Mouse (Mus musculus): ENCODE results near the gene Acvrl1. TPM values are rescaled to one million over a fixed set of nuclear protein-coding genes. Genes with fewer than 3 reads are reported as not detected.

Gene Acvrl1
- polyA plus RNA-seq, 1 experiment from 2014 or later, result 5.2 TPM

DNA sequence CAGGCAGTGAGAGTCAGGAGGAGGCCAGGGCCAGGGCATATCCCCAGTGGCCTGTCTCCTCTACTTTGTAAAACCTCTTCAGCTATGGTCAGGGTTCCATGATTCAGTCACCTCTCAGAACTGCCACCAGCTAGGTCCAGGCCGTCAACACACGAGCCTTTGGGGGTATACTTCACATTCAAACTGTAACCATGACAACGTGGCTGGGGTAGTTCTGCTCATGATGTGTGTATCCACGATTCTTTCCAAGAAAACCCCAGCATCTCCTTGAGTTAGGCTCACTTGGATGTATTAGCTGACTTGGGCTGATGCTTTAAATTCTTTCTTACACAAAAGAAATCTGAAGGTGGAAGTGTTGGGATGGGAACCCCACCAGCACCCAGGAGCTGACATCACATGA is 40.0 kb upstream of the Acvrl1 start:
- WGBS, result 59% methylated on average over 4 of the region's 4 CpGs
- ATAC-seq (ENCODE audit: insufficient read depth, low FRiP score, low TSS enrichment), result no peak
- Histone ChIP-seq H3K4me3 (ENCODE audit: low read depth, low read length) (no peak overlapping the region), H3K9ac (ENCODE audit: low read length) (no peak overlapping the region), H3K27me3 (ENCODE audit: control insufficient read depth, insufficient read depth, low read length) (no peaks in the 10 kb centered on the region), H3K4me2 (ENCODE audit: low read depth) (no peak overlapping the region), H3K4me1 (ENCODE audit: control insufficient read depth, insufficient read depth, low read length) (peaks cover 8% of the 10 kb centered on the region), H3K36me3 (ENCODE audit: control insufficient read depth, insufficient read depth, low read length) (no peaks in the 10 kb centered on the region), H3K9me3 (ENCODE audit: control insufficient read depth, low read length) (no peaks in the 10 kb centered on the region), H3K27ac (ENCODE audit: low read depth, low read length) (no peak overlapping the region)
- DNase-seq (ENCODE audit: low spot score), result no peak

DNA sequence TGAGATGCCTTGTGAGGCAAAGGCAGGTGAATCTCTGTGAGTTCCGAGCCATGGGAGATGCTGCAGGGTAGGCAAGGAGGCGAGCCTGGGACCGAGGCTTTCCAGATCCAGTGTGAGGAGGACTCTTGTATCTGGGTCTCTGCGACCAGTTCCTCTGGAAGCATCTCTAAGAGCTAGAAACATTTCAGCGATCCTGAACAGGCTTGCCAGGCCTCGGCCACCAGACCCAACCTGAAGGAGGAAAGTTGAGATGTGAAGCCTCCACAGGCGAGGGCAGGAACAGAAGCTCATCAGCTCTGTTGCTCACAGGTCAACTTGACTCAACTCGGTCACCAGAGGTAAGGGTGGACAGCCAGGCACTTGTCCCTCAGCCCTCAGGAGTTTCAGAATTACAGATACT is 36.8 kb upstream of the Acvrl1 start:
- Histone ChIP-seq H3K9ac (ENCODE audit: low read length) (no peak overlapping the region), H3K36me3 (ENCODE audit: control insufficient read depth, insufficient read depth, low read length) (no peaks in the 10 kb centered on the region), H3K4me1 (ENCODE audit: control insufficient read depth, insufficient read depth, low read length) (peaks cover 21% of the 10 kb centered on the region), H3K9me3 (ENCODE audit: control insufficient read depth, low read length) (no peaks in the 10 kb centered on the region), H3K27me3 (ENCODE audit: control insufficient read depth, insufficient read depth, low read length) (peaks cover 3% of the 10 kb centered on the region; the same call in 1 of the 2 replicates), H3K27ac (ENCODE audit: low read depth, low read length) (no peak overlapping the region), H3K4me2 (ENCODE audit: low read depth) (no peak overlapping the region), H3K4me3 (ENCODE audit: low read depth, low read length) (no peak overlapping the region)
- ATAC-seq (ENCODE audit: insufficient read depth, low FRiP score, low TSS enrichment) (no peak), DNase-seq (ENCODE audit: low spot score) (no peak)
- 95% methylated on average over 8 of the region's 8 CpGs for WGBS

DNA sequence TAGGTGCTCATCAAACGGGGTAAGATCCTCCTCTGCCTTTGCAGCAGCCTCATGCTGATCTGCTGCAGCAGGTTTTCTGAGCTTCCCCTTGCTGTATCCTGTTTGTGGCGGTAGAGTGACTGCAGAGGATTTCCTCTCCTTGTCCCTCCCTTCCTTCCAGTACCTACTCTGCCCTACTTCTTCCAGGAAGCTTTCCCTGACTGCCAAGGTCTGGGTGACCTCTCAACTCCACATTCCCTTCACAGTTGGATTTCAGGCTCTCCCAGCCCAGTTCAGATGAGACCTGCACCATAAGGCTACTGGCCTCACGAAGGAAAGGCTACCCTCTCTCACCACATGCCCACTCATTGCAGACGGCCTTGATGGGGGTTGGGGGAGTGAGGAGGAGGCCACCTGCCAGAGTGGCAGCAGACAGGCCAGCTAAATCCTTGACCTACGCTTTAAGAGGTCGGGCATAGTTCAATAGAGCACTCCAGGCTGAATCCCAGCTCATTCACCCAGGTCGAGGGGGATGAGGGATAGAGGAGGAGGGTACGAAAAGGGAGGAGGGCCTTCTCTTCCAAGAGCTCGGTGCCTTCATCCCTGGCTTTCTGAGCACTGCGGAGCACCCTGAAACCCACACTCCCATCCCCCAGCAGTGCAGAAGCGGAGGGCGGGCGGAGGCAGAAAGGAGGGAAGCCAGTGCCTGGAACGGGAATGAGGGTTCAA is 36.0 kb upstream of the Acvrl1 start:
- H3K27ac ChIP-seq (ENCODE audit: low read depth, low read length), result peak overlapping the region; percentile 86
- H3K9ac ChIP-seq (ENCODE audit: low read length), result peak overlapping the region; percentile 29
- ATAC-seq (ENCODE audit: insufficient read depth, low FRiP score, low TSS enrichment) (peak; percentile 48), DNase-seq (ENCODE audit: low spot score) (no peak)
- no peaks in the 10 kb centered on the region for H3K36me3 ChIP-seq (ENCODE audit: control insufficient read depth, insufficient read depth, low read length)
- H3K4me3 ChIP-seq (ENCODE audit: low read depth, low read length), result no peak overlapping the region
- peaks cover 3% of the 10 kb centered on the region; the same call in 1 of the 2 replicates for H3K27me3 ChIP-seq (ENCODE audit: control insufficient read depth, insufficient read depth, low read length)
- 17% methylated on average over 14 of the region's 14 CpGs for WGBS
- no peaks in the 10 kb centered on the region for H3K9me3 ChIP-seq (ENCODE audit: control insufficient read depth, low read length)
- peaks cover 21% of the 10 kb centered on the region for H3K4me1 ChIP-seq (ENCODE audit: control insufficient read depth, insufficient read depth, low read length)
- H3K4me2 ChIP-seq (ENCODE audit: low read depth), result peak overlapping the region; percentile 28; the same call in 1 of the 2 replicates

DNA sequence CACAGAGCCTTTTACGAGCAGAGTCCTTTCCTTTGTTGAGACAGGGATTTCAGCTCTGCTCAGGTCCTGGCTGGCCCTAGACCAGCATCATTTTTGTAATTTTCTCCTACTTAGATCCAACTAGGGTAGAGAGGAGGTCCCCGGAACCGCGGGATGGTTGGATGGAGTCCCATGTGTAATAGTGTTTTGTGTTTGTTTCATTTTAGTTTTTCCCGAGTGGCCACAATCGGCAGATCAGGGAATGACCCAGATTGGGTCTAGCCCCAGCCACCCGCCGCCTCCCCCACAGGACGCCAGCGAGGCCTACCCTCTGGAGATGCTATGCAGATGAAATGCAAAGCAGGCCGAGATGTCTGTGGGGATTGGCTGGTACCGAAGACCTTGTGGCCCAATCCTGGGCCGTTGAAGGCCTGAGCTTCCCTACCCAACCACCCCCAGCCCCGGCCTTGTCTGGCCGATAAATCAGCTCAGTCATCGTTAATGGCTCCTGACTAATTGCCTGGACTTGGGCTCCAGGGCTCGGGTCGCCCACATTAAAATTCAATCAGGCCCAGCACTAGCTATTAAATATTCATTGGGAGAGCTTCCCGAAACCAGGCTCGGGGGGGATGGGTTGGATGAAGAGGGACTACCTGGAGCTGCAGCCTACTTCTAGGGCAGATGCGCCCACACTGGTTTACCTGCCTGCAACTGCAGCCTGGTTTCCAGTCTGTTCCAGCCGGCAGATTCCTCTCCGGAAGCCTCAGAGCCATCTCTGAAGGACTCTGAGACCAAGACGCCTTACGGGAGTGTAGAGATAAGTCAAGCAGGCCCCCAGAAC is 35.3 kb upstream of the Acvrl1 start:
- ATAC-seq (ENCODE audit: insufficient read depth, low FRiP score, low TSS enrichment) (peak; percentile 92), DNase-seq (ENCODE audit: low spot score) (peak; percentile 90)
- H3K36me3 ChIP-seq (ENCODE audit: control insufficient read depth, insufficient read depth, low read length), result no peaks in the 10 kb centered on the region
- H3K4me2 ChIP-seq (ENCODE audit: low read depth), result peak overlapping the region; percentile 28
- peak overlapping the region; percentile 86 for H3K27ac ChIP-seq (ENCODE audit: low read depth, low read length)
- no peak overlapping the region for H3K4me3 ChIP-seq (ENCODE audit: low read depth, low read length)
- H3K9ac ChIP-seq (ENCODE audit: low read length), result peak overlapping the region; percentile 29
- no peaks in the 10 kb centered on the region for H3K9me3 ChIP-seq (ENCODE audit: control insufficient read depth, low read length)
- peaks cover 3% of the 10 kb centered on the region; the same call in 1 of the 2 replicates for H3K27me3 ChIP-seq (ENCODE audit: control insufficient read depth, insufficient read depth, low read length)
- WGBS, result 5% methylated on average over 25 of the region's 25 CpGs
- H3K4me1 ChIP-seq (ENCODE audit: control insufficient read depth, insufficient read depth, low read length), result peaks cover 26% of the 10 kb centered on the region

DNA sequence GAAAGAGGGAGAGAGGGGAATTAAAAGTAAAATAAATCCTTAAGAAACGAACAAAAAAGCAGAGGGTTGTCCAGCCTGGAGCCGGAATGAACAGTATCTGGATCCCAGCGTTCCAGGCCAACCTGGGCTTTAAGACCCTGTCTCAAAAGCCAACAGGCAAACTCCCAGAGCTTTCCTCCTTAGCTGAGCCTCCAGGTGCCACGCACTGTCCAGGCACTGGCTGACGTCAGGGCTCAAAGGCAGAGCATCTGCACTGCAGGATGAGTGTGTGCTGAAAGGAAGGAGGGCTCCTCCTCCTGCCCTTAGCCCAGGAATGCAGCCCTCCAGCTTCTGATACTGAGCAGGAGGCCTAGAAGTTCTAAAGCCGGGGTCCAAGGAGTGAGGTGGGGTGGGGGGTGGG is 34.3 kb upstream of the Acvrl1 start:
- Histone ChIP-seq H3K4me3 (ENCODE audit: low read depth, low read length) (no peak overlapping the region), H3K27ac (ENCODE audit: low read depth, low read length) (peak overlapping the region; percentile 53; the same call in 1 of the 2 replicates), H3K27me3 (ENCODE audit: control insufficient read depth, insufficient read depth, low read length) (peaks cover 3% of the 10 kb centered on the region; the same call in 1 of the 2 replicates), H3K4me1 (ENCODE audit: control insufficient read depth, insufficient read depth, low read length) (peaks cover 31% of the 10 kb centered on the region), H3K9ac (ENCODE audit: low read length) (no peak overlapping the region), H3K4me2 (ENCODE audit: low read depth) (no peak overlapping the region), H3K9me3 (ENCODE audit: control insufficient read depth, low read length) (no peaks in the 10 kb centered on the region), H3K36me3 (ENCODE audit: control insufficient read depth, insufficient read depth, low read length) (no peaks in the 10 kb centered on the region)
- WGBS, result 33% methylated on average over 6 of the region's 6 CpGs
- no peak for DNase-seq (ENCODE audit: low spot score)
- ATAC-seq (ENCODE audit: insufficient read depth, low FRiP score, low TSS enrichment), result no peak

DNA sequence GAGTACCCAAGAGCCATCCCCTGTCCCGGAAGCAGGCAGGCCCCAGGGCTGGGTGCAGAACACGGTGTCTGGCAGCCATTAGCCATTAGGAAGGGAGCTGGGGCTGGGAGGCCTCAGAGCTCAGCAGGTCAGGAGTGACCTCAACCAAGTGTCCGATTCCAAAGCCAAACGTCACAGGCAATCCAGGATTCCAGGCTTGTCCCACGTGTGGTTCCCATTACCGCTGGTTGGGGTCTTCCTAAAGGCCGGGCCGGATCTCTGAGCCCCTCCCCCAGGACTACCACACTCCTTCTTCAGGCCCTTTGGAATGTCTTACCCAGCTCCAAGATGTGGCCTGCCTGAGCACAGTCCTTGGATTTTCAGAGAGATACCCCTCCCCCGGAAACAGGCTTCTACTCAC is 33.3 kb upstream of the Acvrl1 start:
- 43% methylated on average over 9 of the region's 9 CpGs for WGBS
- Histone ChIP-seq H3K9me3 (ENCODE audit: control insufficient read depth, low read length) (no peaks in the 10 kb centered on the region), H3K4me3 (ENCODE audit: low read depth, low read length) (no peak overlapping the region), H3K9ac (ENCODE audit: low read length) (no peak overlapping the region), H3K36me3 (ENCODE audit: control insufficient read depth, insufficient read depth, low read length) (no peaks in the 10 kb centered on the region), H3K27me3 (ENCODE audit: control insufficient read depth, insufficient read depth, low read length) (peaks cover 3% of the 10 kb centered on the region; the same call in 1 of the 2 replicates), H3K4me2 (ENCODE audit: low read depth) (no peak overlapping the region), H3K27ac (ENCODE audit: low read depth, low read length) (no peak overlapping the region), H3K4me1 (ENCODE audit: control insufficient read depth, insufficient read depth, low read length) (peaks cover 33% of the 10 kb centered on the region)
- ATAC-seq (ENCODE audit: insufficient read depth, low FRiP score, low TSS enrichment) (no peak), DNase-seq (ENCODE audit: low spot score) (no peak)

DNA sequence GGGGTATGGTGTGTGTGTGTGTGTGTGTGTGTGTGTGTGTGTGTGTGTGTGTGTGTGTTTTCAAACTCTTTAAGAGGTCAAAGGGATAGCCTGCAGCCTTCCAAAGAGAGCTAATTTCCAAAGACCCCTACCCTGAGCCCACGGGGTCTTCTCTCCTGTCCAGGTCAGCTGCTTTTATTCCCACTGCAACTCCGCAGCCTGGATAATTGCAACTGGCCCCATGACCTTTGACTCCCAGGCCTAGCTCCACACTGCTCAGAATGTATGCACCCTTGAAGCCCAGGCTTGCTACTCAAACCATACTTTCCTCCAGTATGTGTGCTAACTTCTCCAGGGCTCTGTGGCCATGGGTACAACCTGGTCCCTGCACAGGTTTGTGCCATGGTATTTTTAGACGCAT is 32.9 kb upstream of the Acvrl1 start:
- H3K4me2 ChIP-seq (ENCODE audit: low read depth), result no peak overlapping the region
- no peak overlapping the region for H3K27ac ChIP-seq (ENCODE audit: low read depth, low read length)
- ATAC-seq (ENCODE audit: insufficient read depth, low FRiP score, low TSS enrichment) (no peak), DNase-seq (ENCODE audit: low spot score) (no peak)
- peaks cover 33% of the 10 kb centered on the region for H3K4me1 ChIP-seq (ENCODE audit: control insufficient read depth, insufficient read depth, low read length)
- no peak overlapping the region for H3K9ac ChIP-seq (ENCODE audit: low read length)
- WGBS, result 27% methylated on average over 3 of the region's 3 CpGs
- no peaks in the 10 kb centered on the region for H3K36me3 ChIP-seq (ENCODE audit: control insufficient read depth, insufficient read depth, low read length)
- no peaks in the 10 kb centered on the region for H3K9me3 ChIP-seq (ENCODE audit: control insufficient read depth, low read length)
- H3K27me3 ChIP-seq (ENCODE audit: control insufficient read depth, insufficient read depth, low read length), result peaks cover 3% of the 10 kb centered on the region; the same call in 1 of the 2 replicates
- no peak overlapping the region for H3K4me3 ChIP-seq (ENCODE audit: low read depth, low read length)

DNA sequence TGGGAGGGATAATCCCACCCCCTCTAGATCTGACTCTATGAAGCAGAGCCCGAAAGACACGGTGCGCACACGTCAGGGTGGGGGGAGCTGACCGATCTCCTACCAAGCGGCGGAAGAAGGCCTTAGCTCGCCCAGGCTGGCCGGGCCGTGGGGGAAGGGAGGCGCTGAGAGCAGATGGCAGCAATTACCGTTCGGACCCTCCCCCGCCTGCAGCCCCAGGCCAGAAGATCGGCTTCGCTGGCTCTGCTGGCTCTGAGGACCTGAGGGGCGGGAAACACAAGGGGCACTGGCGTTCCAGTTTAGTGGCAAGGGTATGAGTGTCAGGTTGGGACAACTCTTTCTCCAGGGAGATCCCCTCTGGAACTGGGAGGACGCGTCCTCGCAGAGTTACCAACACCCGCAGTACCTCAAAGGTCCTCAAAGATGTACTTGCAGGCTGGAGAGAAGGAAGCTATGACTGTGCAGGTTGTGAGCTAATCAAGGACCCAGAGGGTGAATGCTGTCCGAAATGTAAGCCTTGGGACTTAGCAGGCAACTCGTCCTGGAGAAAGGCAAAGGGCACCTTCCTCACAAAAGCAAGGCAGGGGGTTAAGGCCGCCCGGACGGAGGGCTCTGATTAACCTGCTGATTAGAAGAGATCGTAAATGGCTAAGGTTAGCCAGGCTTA is 30.2 kb upstream of the Acvrl1 start:
- peaks cover 3% of the 10 kb centered on the region; the same call in 1 of the 2 replicates for H3K27me3 ChIP-seq (ENCODE audit: control insufficient read depth, insufficient read depth, low read length)
- ATAC-seq (ENCODE audit: insufficient read depth, low FRiP score, low TSS enrichment), result peak; percentile 33

More for the DNA sequence above, 30.2 kb upstream of the Acvrl1 start:
- Histone ChIP-seq H3K4me1 (ENCODE audit: control insufficient read depth, insufficient read depth, low read length) (peaks cover 33% of the 10 kb centered on the region), H3K27ac (ENCODE audit: low read depth, low read length) (peak overlapping the region; percentile 67), H3K9me3 (ENCODE audit: control insufficient read depth, low read length) (no peaks in the 10 kb centered on the region), H3K4me3 (ENCODE audit: low read depth, low read length) (no peak overlapping the region), H3K9ac (ENCODE audit: low read length) (peak overlapping the region; percentile 29), H3K4me2 (ENCODE audit: low read depth) (peak overlapping the region; percentile 32), H3K36me3 (ENCODE audit: control insufficient read depth, insufficient read depth, low read length) (no peaks in the 10 kb centered on the region)
- 2% methylated on average over 28 of the region's 28 CpGs for WGBS
- peak; percentile 88 for DNase-seq (ENCODE audit: low spot score)

All from neural tube, embryonic 11.5 days (tissue).